Mouse (Mus musculus): Measurements from ENCODE around the gene Ddx4.

DNA sequence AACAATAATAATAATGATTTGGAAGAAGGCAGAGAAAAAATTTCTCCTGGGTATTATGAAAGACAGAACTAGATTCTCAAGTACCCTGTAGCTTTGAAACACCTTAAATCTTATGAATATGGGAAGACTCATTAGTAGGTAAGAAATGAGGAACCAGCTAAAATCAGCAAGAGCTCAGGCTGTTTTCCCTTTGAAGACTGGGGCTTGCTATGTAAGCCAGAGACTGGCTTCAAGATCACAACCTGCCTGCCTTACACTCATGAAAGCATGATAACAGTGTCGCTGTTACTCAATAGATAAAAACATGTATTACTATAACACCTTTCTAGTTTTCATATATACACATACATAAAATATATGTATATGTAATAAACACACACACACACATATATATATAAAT lies 48.4 kb downstream of the Ddx4 start:
- TF ChIP-seq POLR2A (IDR thresholded peaks at IDR 0.05; ENCODE audit: extremely low read depth, insufficient read depth, low read length) (no peak), CTCF (IDR thresholded peaks at IDR 0.05; ENCODE audit: extremely low read depth, insufficient read depth, low read length) (no peak)
